Mouse (Mus musculus) gonadal fat pad, adult 2 months (tissue): Measurements from ENCODE around the gene Ubtd2. TPM values are rescaled to one million over a fixed set of nuclear protein-coding genes. Genes with fewer than 3 reads are reported as not detected.

Experiments used
- DNase-seq: peaks from one replicate; pipeline ENCODE4 v3.0.0-alpha.2; 2012; ENCODE audit warnings: low read depth
- polyA plus RNA-seq: library from polyadenylated mRNA; depleted of rRNA; stranded (reverse); fragments of >200 nt; gene quantifications from 2 replicates; pipeline ENCODE4 v1.2.3, GENCODE M21; 2012

The Ubtd2 gene
- polyA plus RNA-seq, 1 experiment: 11.2 TPM

DNA sequence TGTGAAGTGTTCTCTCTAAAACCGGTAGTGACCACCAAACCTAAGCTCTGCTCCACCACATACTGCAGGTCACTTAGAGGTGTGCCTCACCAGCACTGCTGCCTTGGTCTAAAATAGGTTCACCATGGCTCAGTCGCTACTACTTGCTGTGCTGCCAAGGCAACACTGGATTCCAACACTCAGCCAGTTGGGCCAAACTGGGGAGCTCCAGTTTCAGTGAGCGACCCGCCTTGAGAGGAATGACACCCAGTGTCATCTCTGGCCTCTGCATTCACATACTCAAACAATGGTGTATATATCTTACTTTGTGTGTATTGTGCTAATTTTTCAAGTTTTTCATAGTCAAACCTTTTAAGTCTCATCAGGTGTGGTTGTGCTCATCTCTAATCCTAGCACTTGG is 63.6 kb downstream of the Ubtd2 start:
- no peak for DNase-seq

DNA sequence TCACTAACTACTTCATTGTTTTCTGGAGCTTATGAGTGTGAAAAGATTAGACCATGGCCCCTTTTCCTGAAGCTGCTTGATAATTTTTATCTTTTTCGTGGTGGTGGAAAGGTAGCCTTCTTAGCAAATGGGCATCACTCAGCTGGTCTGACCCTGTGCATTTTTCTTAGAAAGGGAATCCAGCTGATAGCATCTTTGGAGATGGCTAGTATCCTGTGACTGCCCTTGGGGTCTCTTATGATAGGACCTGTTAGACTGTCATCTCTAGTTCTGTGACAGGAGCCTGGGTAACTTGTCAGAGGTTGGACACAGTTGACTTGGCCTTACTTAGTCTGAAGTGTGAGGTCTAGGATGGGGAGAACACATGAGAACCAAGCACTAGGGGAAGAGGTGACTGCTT is 64.2 kb downstream of the Ubtd2 start:
- DNase-seq: no peak

GRCm38 (mm10) chr11:32521246-32521645 is 66.1 kb downstream of the Ubtd2 start:
- no peak for DNase-seq

DNA sequence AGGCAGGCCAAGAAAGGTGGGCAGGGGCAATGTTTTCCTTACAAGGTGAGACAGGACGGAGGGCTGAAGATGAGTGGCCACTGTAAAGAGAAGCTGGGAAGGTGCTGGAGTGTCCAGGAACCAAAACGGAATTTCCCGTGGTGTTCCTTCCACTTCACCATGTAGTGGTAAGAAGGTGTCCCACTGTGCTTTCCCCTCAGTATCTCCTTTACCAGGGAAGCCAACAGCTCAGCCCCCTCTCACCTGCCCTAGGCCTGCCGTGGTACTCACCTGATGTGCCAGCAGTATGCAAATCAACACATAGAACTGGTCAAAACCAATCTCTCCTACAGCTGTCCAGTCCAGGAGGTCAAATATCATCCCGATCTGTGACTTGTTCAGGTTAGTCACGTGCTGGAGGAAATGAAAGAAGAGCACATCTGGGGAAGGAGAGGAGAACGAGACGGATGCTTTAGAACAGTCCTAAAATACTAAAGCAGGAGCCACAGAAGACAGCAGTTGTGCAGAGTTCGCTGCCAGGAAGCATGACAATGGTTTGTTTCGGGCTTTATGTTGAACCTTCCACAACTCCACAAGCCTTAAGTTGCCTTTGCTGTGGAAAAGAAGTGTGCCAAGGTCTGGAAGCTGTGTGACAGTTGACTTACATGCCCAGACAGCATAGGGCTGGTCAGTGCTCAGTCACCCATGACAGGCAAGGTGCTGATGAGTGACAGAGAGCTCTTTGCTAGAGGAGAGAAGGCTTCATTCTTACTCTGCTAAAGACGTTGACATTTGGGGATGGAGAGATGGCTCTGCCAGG is 69.2 kb downstream of the Ubtd2 start:
- no peak for DNase-seq

GRCm38 (mm10) chr11:32527006-32527405 is 71.8 kb downstream of the Ubtd2 start:
- DNase-seq: no peak

GRCm38 (mm10) chr11:32530151-32530550 is 75.0 kb downstream of the Ubtd2 start:
- DNase-seq: no peak

GRCm38 (mm10) chr11:32531871-32532764 is 76.9 kb downstream of the Ubtd2 start, which contains the start of gene Efcab9:
Efcab9 (minus strand) TSS chr11:32532081.
- DNase-seq: no peak

DNA sequence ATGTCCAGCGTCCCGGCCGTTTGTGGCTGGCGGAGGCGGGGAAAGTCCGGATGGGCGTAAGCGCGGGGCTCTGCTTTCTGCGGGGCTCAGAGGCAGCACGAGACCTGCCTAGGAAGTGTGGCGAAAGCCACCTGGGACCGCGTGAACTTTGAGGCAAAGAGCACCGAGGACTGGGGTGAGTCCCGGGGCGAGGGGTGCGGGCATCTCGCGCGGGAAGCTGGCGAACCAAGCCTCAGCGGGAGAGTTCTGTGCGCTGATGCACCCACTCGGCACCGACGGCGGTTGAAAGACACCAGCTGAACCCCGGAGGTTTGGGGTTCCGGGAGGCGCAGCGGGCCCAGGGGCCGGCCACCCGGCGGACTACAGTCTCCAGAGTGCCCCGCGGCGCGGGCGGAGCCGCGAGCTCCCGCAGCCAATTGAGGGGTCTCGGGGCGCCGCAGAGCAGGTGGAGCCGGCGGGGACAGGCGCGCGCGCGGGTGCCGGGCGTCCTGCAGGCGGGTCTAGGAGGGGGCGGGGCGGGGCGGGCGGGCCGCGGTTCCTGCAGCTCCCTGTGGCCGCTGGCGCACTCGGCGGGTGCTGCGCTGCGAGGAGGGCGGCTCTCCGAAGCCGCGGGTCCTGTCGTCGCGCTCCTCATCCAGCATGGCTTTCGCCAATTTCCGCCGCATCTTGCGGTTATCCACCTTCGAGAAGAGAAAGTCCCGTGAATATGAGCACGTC is 77.8 kb downstream of the Ubtd2 start, which contains the start of gene Stk10:
Stk10 (plus strand) TSS at position 541 of the 717 bp plus-strand sequence.
- no peak for DNase-seq

- no peak for DNase-seq
Measured at GRCm38 (mm10) chr11:32533482-32534261, 78.5 kb downstream of the Ubtd2 start.

- DNase-seq: no peak
Measured at GRCm38 (mm10) chr11:32534453-32535075, 79.4 kb downstream of the Ubtd2 start.

- DNase-seq: no peak
Measured at GRCm38 (mm10) chr11:32535646-32536045, 80.5 kb downstream of the Ubtd2 start.

GRCm38 (mm10) chr11:32536954-32537353 is 81.8 kb downstream of the Ubtd2 start:
- DNase-seq: no peak

GRCm38 (mm10) chr11:32538435-32538834 is 83.3 kb downstream of the Ubtd2 start:
- no peak for DNase-seq

DNA sequence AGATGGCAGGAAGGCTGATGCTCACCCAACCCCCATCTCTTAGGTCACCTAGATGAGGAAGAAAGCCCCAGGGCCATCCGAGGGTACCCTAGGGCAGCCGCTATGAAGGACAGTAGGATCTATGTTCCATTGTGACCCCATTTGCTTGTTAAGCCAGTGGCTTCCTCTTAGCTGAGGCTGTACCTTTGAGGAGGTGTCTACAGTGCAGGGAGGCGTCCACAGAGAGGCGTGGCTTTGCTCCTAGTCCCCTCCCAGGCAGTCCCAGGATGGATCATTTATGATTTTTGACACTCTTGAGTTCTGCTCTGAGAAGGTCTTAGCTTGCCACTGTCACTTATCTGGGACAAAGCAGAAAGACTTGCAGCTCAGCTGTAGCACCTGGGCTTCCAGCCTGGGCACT is 83.7 kb downstream of the Ubtd2 start:
- DNase-seq: no peak

- DNase-seq: no peak
Measured at GRCm38 (mm10) chr11:32539717-32540116, 84.5 kb downstream of the Ubtd2 start.

DNA sequence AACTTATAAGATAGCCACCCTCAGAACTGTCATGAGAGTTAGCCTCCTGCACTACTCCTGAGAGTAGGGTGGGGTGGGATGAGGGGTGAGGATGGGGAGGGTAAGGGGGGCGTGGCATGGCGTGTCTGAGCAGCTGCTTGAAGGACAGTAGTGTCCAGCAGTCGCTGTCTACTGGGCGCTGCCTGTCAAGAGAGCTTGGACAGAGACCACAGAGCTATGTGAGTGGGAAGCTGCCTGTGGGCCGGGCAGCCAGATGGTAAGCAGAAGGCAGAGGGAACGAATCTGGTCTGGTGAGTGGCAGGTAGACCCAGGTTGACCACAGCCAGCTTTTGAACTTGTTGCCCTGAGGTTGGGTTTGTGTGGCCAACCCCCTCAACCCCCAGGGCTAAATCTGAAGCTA is 85.3 kb downstream of the Ubtd2 start:
- DNase-seq: no peak

- no peak for DNase-seq
Measured at GRCm38 (mm10) chr11:32542181-32542580, 87.0 kb downstream of the Ubtd2 start.

GRCm38 (mm10) chr11:32542687-32543411 is 87.7 kb downstream of the Ubtd2 start:
- no peak for DNase-seq

DNA sequence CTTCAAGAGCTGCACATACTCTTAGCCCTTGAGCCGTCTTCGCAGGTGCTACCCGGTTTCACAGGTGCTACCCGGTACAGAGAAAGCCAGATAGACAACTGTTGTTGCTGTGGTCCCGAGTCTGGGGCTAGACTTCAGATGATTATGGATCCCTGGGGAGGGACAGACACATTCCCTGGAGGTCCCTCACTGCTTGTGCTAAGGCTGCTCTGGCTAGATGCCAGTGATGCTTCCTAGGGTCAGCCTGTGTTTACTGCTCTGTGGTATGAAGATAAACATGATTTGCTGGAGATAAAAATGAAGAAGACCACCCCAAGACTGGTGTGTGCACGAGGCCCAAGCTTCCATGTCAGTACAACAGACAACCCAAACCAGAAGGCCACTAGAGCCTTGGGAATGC is 88.9 kb downstream of the Ubtd2 start:
- DNase-seq: no peak

DNA sequence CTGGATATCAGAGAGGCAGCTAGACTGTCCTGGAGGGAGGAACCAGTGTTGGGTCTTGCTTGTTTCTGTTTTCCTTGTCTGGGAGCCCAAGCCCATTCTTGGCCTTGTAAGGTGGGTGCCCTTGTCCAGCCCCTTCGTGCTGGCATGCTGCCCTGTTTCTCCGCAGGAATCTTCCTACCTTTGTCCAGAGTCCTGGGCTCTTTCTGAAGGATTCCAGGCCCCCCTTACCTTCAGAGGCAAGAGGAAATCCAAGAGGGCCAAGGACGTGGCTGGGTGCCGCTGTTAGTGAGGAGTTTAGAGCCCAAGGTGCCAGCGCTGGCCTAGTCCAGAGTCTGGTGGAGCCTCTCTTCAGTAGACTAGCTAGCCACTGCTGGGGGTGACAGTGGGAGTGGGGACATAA is 89.3 kb downstream of the Ubtd2 start:
- no peak for DNase-seq
